Mouse (Mus musculus) intestine, embryonic 16.5 days (tissue): Measurements from ENCODE around the gene Rhox6. TPM values are rescaled to one million over a fixed set of nuclear protein-coding genes. Genes with fewer than 3 reads are reported as not detected.
"Not testable (repeated sequence)": the region's sequence is repeated elsewhere in the genome, so short reads cannot be mapped to it uniquely, and the experiment has no call there.

ENCODE experiments used
- ATAC-seq: fragments of 200-750 bp; cut with Nextera tagmentation; 2 replicates; pipeline ENCODE4 v1.8.0; 2017; ENCODE audit warnings: moderate TSS enrichment, moderate library complexity
- H3K27ac ChIP-seq: fragments of 300-500 bp; sonication (generic); 2 replicates; pipeline ENCODE4 v1.5.1; 2014; ENCODE audit warnings: mild to moderate bottlenecking, low read length
- H3K27me3 ChIP-seq: fragments of 300-500 bp; sonication (generic); replicated peaks from 2 replicates; pipeline ENCODE4 v1.6.1; 2014; ENCODE audit warnings: low read length, control low read depth, mixed read lengths; ENCODE audit not compliant: control insufficient read depth, insufficient read depth
- H3K36me3 ChIP-seq: fragments of 300-500 bp; sonication (generic); 2 replicates; pipeline ENCODE4 v1.6.1; 2014; ENCODE audit warnings: low read length, control low read depth; ENCODE audit not compliant: control insufficient read depth, insufficient read depth
- H3K4me1 ChIP-seq: fragments of 300-500 bp; sonication (generic); 2 replicates; pipeline ENCODE4 v1.6.1; 2014; ENCODE audit warnings: low read length, control low read depth, mixed read lengths; ENCODE audit not compliant: control insufficient read depth, insufficient read depth
- H3K4me2 ChIP-seq: fragments of 300-500 bp; sonication (generic); 2 replicates; pipeline ENCODE4 v1.6.1; 2014; ENCODE audit warnings: low read depth, low read length, control low read depth
- H3K4me3 ChIP-seq: fragments of 300-500 bp; sonication (generic); 2 replicates; pipeline ENCODE4 v1.5.1; 2014; ENCODE audit warnings: mild to moderate bottlenecking, low read length
- H3K9ac ChIP-seq: fragments of 300-500 bp; sonication (generic); 2 replicates; pipeline ENCODE4 v1.6.1; 2014; ENCODE audit warnings: low read depth, low read length
- H3K9me3 ChIP-seq: fragments of 300-500 bp; sonication (generic); 2 replicates; pipeline ENCODE4 v1.6.1; 2016; ENCODE audit warnings: low read length, control low read depth; ENCODE audit not compliant: control insufficient read depth
- WGBS: fragments of 180-500 bp; shearing (Covaris S2); extraction: QIAGEN DNeasy Blood & Tissue Kit; methylation state at CpG from one replicate; pipeline ENCODE4 v1.1.7; 2014; 5-methylcytosine and 5-hydroxymethylcytosine counted together
- polyA plus RNA-seq: library from polyadenylated mRNA; unstranded; fragments of >200 nt; fragmentation: Nextera tagmentation; extraction: Ambion mirVana; gene quantifications from 2 replicates; pipeline ENCODE4 v1.2.1, GENCODE M21; 2015

Rhox6 gene
- polyA plus RNA-seq = not detected in 2 replicates

GRCm38 (mm10) chrX:37826610-37827009 is at the start of gene Rhox6:
Gene Rhox6 (plus strand): TSS chrX:37826910.
- 90% methylated on average over 4 of the region's 12 CpGs for WGBS
- H3K4me2 ChIP-seq, H3K36me3 ChIP-seq, H3K9me3 ChIP-seq, H3K27ac ChIP-seq, H3K9ac ChIP-seq, H3K27me3 ChIP-seq, H3K4me1 ChIP-seq, ATAC-seq, H3K4me3 ChIP-seq: not testable (repeated sequence)

- Histone ChIP-seq H3K27ac (no peak overlapping the region), H3K9me3 (no peaks in the 10 kb centered on the region), H3K4me3 (no peak overlapping the region), H3K36me3 (no peaks in the 10 kb centered on the region), H3K27me3 (no peaks in the 10 kb centered on the region), H3K9ac (no peak overlapping the region), H3K4me2 (no peak overlapping the region), H3K4me1 (no peaks in the 10 kb centered on the region)
- 80% methylated on average over 12 of the region's 15 CpGs for WGBS
- ATAC-seq = no peak
Measured at GRCm38 (mm10) chrX:37807286-37808080, 19.2 kb upstream of the Rhox6 start.

GRCm38 (mm10) chrX:37809396-37809795 is 17.3 kb upstream of the Rhox6 start:
- no peak for ATAC-seq
- Histone ChIP-seq H3K27ac (no peak overlapping the region), H3K4me2 (no peak overlapping the region), H3K27me3 (no peaks in the 10 kb centered on the region), H3K4me3 (no peak overlapping the region), H3K9me3 (no peaks in the 10 kb centered on the region), H3K4me1 (no peaks in the 10 kb centered on the region), H3K36me3 (no peaks in the 10 kb centered on the region), H3K9ac (no peak overlapping the region)
- 88% methylated on average over 2 of the region's 2 CpGs for WGBS

- Histone ChIP-seq H3K9me3 (no peaks in the 10 kb centered on the region), H3K36me3 (no peaks in the 10 kb centered on the region), H3K27ac (no peak overlapping the region), H3K4me1 (no peaks in the 10 kb centered on the region), H3K4me3 (no peak overlapping the region), H3K4me2 (no peak overlapping the region), H3K9ac (no peak overlapping the region), H3K27me3 (no peaks in the 10 kb centered on the region)
- 24% methylated on average over 5 of the region's 5 CpGs for WGBS
- no peak for ATAC-seq
Measured at GRCm38 (mm10) chrX:37811179-37811578, 15.5 kb upstream of the Rhox6 start.

DNA sequence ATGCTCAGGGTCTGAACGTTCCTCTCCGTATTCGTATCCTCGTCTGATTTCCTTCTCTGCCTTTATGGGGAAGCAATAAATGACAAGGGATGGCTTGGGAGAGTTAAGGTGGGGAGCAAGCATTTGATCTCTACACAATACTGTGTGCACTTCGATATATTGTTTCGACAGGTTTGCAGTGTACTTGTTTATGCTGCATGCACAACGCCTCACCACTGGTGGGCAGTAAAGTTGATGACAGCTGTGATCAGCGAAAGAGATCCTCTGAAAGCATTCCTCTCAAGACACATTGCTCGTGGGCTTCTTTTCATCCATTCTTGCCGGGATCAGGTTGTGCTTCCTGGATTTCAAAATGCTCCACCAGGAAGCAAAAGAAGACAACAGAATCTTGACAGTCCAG is 11.0 kb upstream of the Rhox6 start:
- Histone ChIP-seq H3K27me3 (no peaks in the 10 kb centered on the region), H3K4me1 (no peaks in the 10 kb centered on the region), H3K27ac (no peak overlapping the region), H3K4me3 (no peak overlapping the region), H3K9ac (no peak overlapping the region), H3K36me3 (no peaks in the 10 kb centered on the region), H3K4me2 (no peak overlapping the region), H3K9me3 (no peaks in the 10 kb centered on the region)
- 66% methylated on average over 10 of the region's 10 CpGs for WGBS
- no peak for ATAC-seq

- not testable (repeated sequence) for H3K4me1 ChIP-seq, H3K4me3 ChIP-seq, H3K9me3 ChIP-seq, H3K4me2 ChIP-seq, H3K27ac ChIP-seq, ATAC-seq, H3K9ac ChIP-seq, H3K36me3 ChIP-seq, H3K27me3 ChIP-seq
- WGBS = 79% methylated on average over 8 of the region's 8 CpGs
Measured at GRCm38 (mm10) chrX:37831386-37831785, 4.7 kb downstream of the Rhox6 start, which contains the start of gene Rhox7a. Gene Rhox7a (plus strand): TSS chrX:37831686.

- 94% methylated on average over 2 of the region's 2 CpGs for whole genome bisulfite sequencing
- Histone ChIP-seq H3K9ac (no peak overlapping the region), H3K27ac (no peak overlapping the region), H3K27me3 (no peaks in the 10 kb centered on the region), H3K4me3 (no peak overlapping the region), H3K9me3 (no peaks in the 10 kb centered on the region), H3K36me3 (no peaks in the 10 kb centered on the region), H3K4me1 (no peaks in the 10 kb centered on the region), H3K4me2 (no peak overlapping the region)
- no peak for ATAC-seq
Measured at GRCm38 (mm10) chrX:37871641-37872040, 44.9 kb downstream of the Rhox6 start.

- no peak for ATAC-seq
- Histone ChIP-seq H3K9ac (no peak within 1 kb of the TSS), H3K27me3 (no peaks in the 10 kb centered on the region), H3K4me2 (no peak within 1 kb of the TSS), H3K4me3 (no peak within 1 kb of the TSS), H3K4me1 (no peaks in the 10 kb centered on the region), H3K36me3 (no peaks in the 10 kb centered on the region), H3K27ac (no peak within 1 kb of the TSS), H3K9me3 (no peaks in the 10 kb centered on the region)
- WGBS = 71% methylated on average over 4 of the region's 4 CpGs
Measured at GRCm38 (mm10) chrX:37878844-37879243, 52.1 kb downstream of the Rhox6 start, which contains the start of gene Rhox8. Gene Rhox8 (minus strand): TSS chrX:37878944.
